In genomic region chr9:13430302-13430701, GRCm38 (mm10) we compare ENCODE assay signal across 13 mouse cellular contexts. TPM values are rescaled to one million over a fixed set of nuclear protein-coding genes. Genes with fewer than 3 reads are reported as not detected.
DNase-seq lines count a peak whose midpoint lies in the region; ATAC-seq and TF ChIP-seq lines count a peak whose summit lies in the region.
"Had no signal": no experiment of that assay in that cellular context is flagged by ENCODE, and none has a peak within 500 bp of the region (broad histone marks: within the 10 kb centered on the region; RNA-seq: fewer than 3 reads in every experiment).

No protein-coding gene starts in this region.

- peaks cover 0 to 12% of the 10 kb centered on the region in 2 experiments for H3K36me3 ChIP-seq in CH12.LX (replicated peaks in 1 of 2; ENCODE audit: control insufficient read depth in 1 of 2, insufficient read depth in 1 of 2, low read length in 1 of 2)
- no peaks in the 10 kb centered on the region for H3K36me3 ChIP-seq in intestine, embryonic 15.5 days
- H3K36me3 ChIP-seq in forebrain, embryonic 16.5 days (ENCODE audit: control insufficient read depth, insufficient read depth): no peaks in the 10 kb centered on the region
- H3K36me3 ChIP-seq: embryonic facial prominence, embryonic 10.5 days; forebrain, embryonic 15.5 days; lung, embryonic 15.5 days had no signal

- H3K4me2 ChIP-seq in CH12.LX (ENCODE audit: insufficient read depth, low read depth, poor library complexity, severe bottlenecking): no peak overlapping the region
- H3K4me2 ChIP-seq in intestine, embryonic 15.5 days (replicated peaks): no peak overlapping the region
- H3K4me2 ChIP-seq in forebrain, embryonic 16.5 days (ENCODE audit: low read length): no peak overlapping the region
- H3K4me2 ChIP-seq: forebrain, embryonic 15.5 days; lung, embryonic 15.5 days had no signal

- peak; percentile 21 for DNase-seq in CH12.LX (ENCODE audit: extremely low read depth)
- peak; percentile 53 for DNase-seq in heart, adult 8-10 months (ENCODE audit: low spot score)
- DNase-seq in lung, postnatal 14 days: peak; percentile 22
- no peak for DNase-seq in layer of hippocampus, postnatal 36 days
- DNase-seq in right cerebral cortex, postnatal 10 days (ENCODE audit: low spot score in 2 of 2): no peak

- H3K4me1 ChIP-seq in CH12.LX (ENCODE audit: control insufficient read depth in 1 of 2, insufficient read depth in 2 of 2): peaks cover 7 to 22% of the 10 kb centered on the region in 2 experiments; a peak in 3 of 4 replicates
- H3K4me1 ChIP-seq in intestine, embryonic 15.5 days (replicated peaks): no peaks in the 10 kb centered on the region
- H3K4me1 ChIP-seq in forebrain, embryonic 16.5 days (replicated peaks; ENCODE audit: control insufficient read depth, insufficient read depth, low read length): peaks cover 11% of the 10 kb centered on the region

- no peak for TF ChIP-seq POLR2A in CH12.LX (IDR thresholded peaks at IDR 0.05; ENCODE audit: low read depth, low read length)

- ATAC-seq in intestine, embryonic 15.5 days: peak; percentile 71; the same call in 1 of the 2 replicates
- ATAC-seq in forebrain, embryonic 16.5 days: no peak
- ATAC-seq: forebrain, embryonic 15.5 days had no signal

- 52% methylated on average over 6 of the region's 6 CpGs for WGBS in intestine, embryonic 15.5 days
- WGBS in forebrain, embryonic 16.5 days: 88% methylated on average over 6 of the region's 6 CpGs

- H3K9ac ChIP-seq in CH12.LX (ENCODE audit: insufficient read depth, low read depth): no peak overlapping the region
- no peak overlapping the region for H3K9ac ChIP-seq in intestine, embryonic 15.5 days
- no peak overlapping the region for H3K9ac ChIP-seq in forebrain, embryonic 16.5 days (replicated peaks; ENCODE audit: low read depth, low read length)
- H3K9ac ChIP-seq: forebrain, embryonic 15.5 days; lung, embryonic 15.5 days had no signal

- dilution Hi-C loops in CH12.LX (cut with MboI; ENCODE audit: extremely low pct_ligation_motif_present, extremely low pct_unique_long_range_greater_than_20kb, low sequenced_read_pairs): no loop called here

- peaks cover 4% of the 10 kb centered on the region; the same call in 1 of the 2 replicates for H3K79me2 ChIP-seq in CH12.LX (replicated peaks; ENCODE audit: control insufficient read depth, extremely low read depth, insufficient read depth, poor library complexity, severe bottlenecking)

- no peak for TF ChIP-seq EP300 in CH12.LX (IDR thresholded peaks at IDR 0.05; ENCODE audit: low read length)

- no peak overlapping the region for H3K27ac ChIP-seq in CH12.LX (ENCODE audit: insufficient read depth, low read depth)
- no peak overlapping the region for H3K27ac ChIP-seq in intestine, embryonic 15.5 days
- no peak overlapping the region for H3K27ac ChIP-seq in forebrain, embryonic 16.5 days (ENCODE audit: low read length)
- H3K27ac ChIP-seq: embryonic facial prominence, embryonic 10.5 days; forebrain, embryonic 15.5 days; lung, embryonic 15.5 days had no signal

- H3K27me3 ChIP-seq in CH12.LX (replicated peaks): no peaks in the 10 kb centered on the region
- H3K27me3 ChIP-seq in intestine, embryonic 15.5 days (replicated peaks): no peaks in the 10 kb centered on the region
- no peaks in the 10 kb centered on the region for H3K27me3 ChIP-seq in forebrain, embryonic 16.5 days (replicated peaks; ENCODE audit: control insufficient read depth, insufficient read depth, low read length)
- H3K27me3 ChIP-seq: forebrain, embryonic 15.5 days; lung, embryonic 15.5 days had no signal

- H3K9me3 ChIP-seq in CH12.LX (replicated peaks; ENCODE audit: low read length): no peaks in the 10 kb centered on the region
- no peaks in the 10 kb centered on the region for H3K9me3 ChIP-seq in intestine, embryonic 15.5 days
- no peaks in the 10 kb centered on the region for H3K9me3 ChIP-seq in forebrain, embryonic 16.5 days (ENCODE audit: control insufficient read depth, low read length)
- H3K9me3 ChIP-seq: embryonic facial prominence, embryonic 10.5 days; forebrain, embryonic 15.5 days; lung, embryonic 15.5 days had no signal

- TF ChIP-seq RAD21 in CH12.LX (IDR thresholded peaks at IDR 0.05; ENCODE audit: low read depth, low read length): no peak

- H3K4me3 ChIP-seq in CH12.LX (replicated peaks in 1 of 3; ENCODE audit: low read depth in 2 of 3, low read length in 2 of 3, poor library complexity in 1 of 3): no peak overlapping the region
- no peak overlapping the region for H3K4me3 ChIP-seq in intestine, embryonic 15.5 days (replicated peaks)
- H3K4me3 ChIP-seq in forebrain, embryonic 16.5 days (replicated peaks; ENCODE audit: low read length): no peak overlapping the region
- H3K4me3 ChIP-seq: embryonic facial prominence, embryonic 10.5 days; forebrain, embryonic 15.5 days; lung, embryonic 15.5 days had no signal

- no peak for TF ChIP-seq CTCF in CH12.LX (conservative IDR thresholded peaks at IDR 0.05 in 1 of 2, IDR thresholded peaks at IDR 0.05 in 1 of 2; ENCODE audit: low read depth in 2 of 2, low read length in 2 of 2)

- in situ Hi-C loops in CH12.LX (cut with MboI; ENCODE audit: low pct_ligation_motif_present, low pct_unique_long_range_greater_than_20kb, low sequenced_read_pairs): no loop called here

TF ChIP-seq in CH12.LX, 34 proteins besides CTCF, POLR2A, EP300 and RAD21:
- TF ChIP-seq IRF4 (IDR thresholded peaks at IDR 0.05; ENCODE audit: low read depth, low read length): no peak
- no peak for TF ChIP-seq SIN3A (IDR thresholded peaks at IDR 0.05; ENCODE audit: low read length)
- TF ChIP-seq NELFE (IDR thresholded peaks at IDR 0.05; ENCODE audit: low read depth, low read length): no peak
- no peak for TF ChIP-seq USF2 (conservative IDR thresholded peaks at IDR 0.05; ENCODE audit: low read depth, low read length)
- no peak for TF ChIP-seq E2F4 (IDR thresholded peaks at IDR 0.05; ENCODE audit: insufficient replicate concordance, low read depth, low read length)
- no peak for TF ChIP-seq ELF1 (IDR thresholded peaks at IDR 0.05; ENCODE audit: low read depth, low read length)
- TF ChIP-seq TCF12 (IDR thresholded peaks at IDR 0.05; ENCODE audit: low read depth, low read length): no peak
- no peak for TF ChIP-seq ZKSCAN1 (IDR thresholded peaks at IDR 0.05; ENCODE audit: borderline replicate concordance, low read depth, low read length)

RNA-seq across cellular contexts. Expression of gene Gm17571, which starts 16.3 kb away (rescaled TPM):
- total RNA-seq in CH12.LX (2012; rRNA removed): not detected in 2 replicates
- total RNA-seq in CH12.LX (2014; rRNA removed): not detected in 2 replicates
- polyA plus RNA-seq in CH12.LX (2012; ENCODE audit: insufficient read length, low read depth): not detected in 2 replicates
- not detected for total RNA-seq in heart, adult 8-10 months (2022)
- polyA plus RNA-seq in intestine, embryonic 15.5 days (2015; fragmentation: Nextera tagmentation; extraction: Ambion mirVana): not detected in 2 replicates
- polyA plus RNA-seq in forebrain, embryonic 16.5 days (2015; fragmentation: Nextera tagmentation; extraction: Ambion mirVana): not detected in 2 replicates
- total RNA-seq in layer of hippocampus, postnatal 36 days (2021): not detected
- total RNA-seq: granulocyte monocyte progenitor cell, adult 5-6 weeks had no signal
- polyA plus RNA-seq: embryonic facial prominence, embryonic 10.5 days; forebrain, embryonic 15.5 days; kidney, embryonic 16.5 days; lung, embryonic 15.5 days; stomach, embryonic 16.5 days had no signal

Comparison
In these comparisons a context has a peak if more than half of its experiments do, and no peak if none do; other contexts are left out.
1. DNase-seq: peak in CH12.LX (single experiment), heart, adult 8-10 months (single experiment) and lung, postnatal 14 days (single experiment); none in layer of hippocampus, postnatal 36 days (0 of 2) and right cerebral cortex, postnatal 10 days (0 of 2).